Mouse (Mus musculus) intestine, embryonic 16.5 days (tissue): Measurements from ENCODE around the gene Hcn2. TPM values are rescaled to one million over a fixed set of nuclear protein-coding genes. Genes with fewer than 3 reads are reported as not detected.
A peak's percentile ranks its signal among the peaks of the same experiment; 100 is the strongest.

Experiments
- ATAC-seq: fragments of 200-750 bp; cut with Nextera tagmentation; 2 replicates; pipeline ENCODE4 v1.8.0; 2017; ENCODE audit warnings: moderate TSS enrichment, moderate library complexity
- H3K27ac ChIP-seq: fragments of 300-500 bp; sonication (generic); 2 replicates; pipeline ENCODE4 v1.5.1; 2014; ENCODE audit warnings: mild to moderate bottlenecking, low read length
- H3K27me3 ChIP-seq: fragments of 300-500 bp; sonication (generic); replicated peaks from 2 replicates; pipeline ENCODE4 v1.6.1; 2014; ENCODE audit warnings: low read length, control low read depth, mixed read lengths; ENCODE audit not compliant: control insufficient read depth, insufficient read depth
- H3K36me3 ChIP-seq: fragments of 300-500 bp; sonication (generic); 2 replicates; pipeline ENCODE4 v1.6.1; 2014; ENCODE audit warnings: low read length, control low read depth; ENCODE audit not compliant: control insufficient read depth, insufficient read depth
- H3K4me1 ChIP-seq: fragments of 300-500 bp; sonication (generic); 2 replicates; pipeline ENCODE4 v1.6.1; 2014; ENCODE audit warnings: low read length, control low read depth, mixed read lengths; ENCODE audit not compliant: control insufficient read depth, insufficient read depth
- H3K4me2 ChIP-seq: fragments of 300-500 bp; sonication (generic); 2 replicates; pipeline ENCODE4 v1.6.1; 2014; ENCODE audit warnings: low read depth, low read length, control low read depth
- H3K4me3 ChIP-seq: fragments of 300-500 bp; sonication (generic); 2 replicates; pipeline ENCODE4 v1.5.1; 2014; ENCODE audit warnings: mild to moderate bottlenecking, low read length
- H3K9ac ChIP-seq: fragments of 300-500 bp; sonication (generic); 2 replicates; pipeline ENCODE4 v1.6.1; 2014; ENCODE audit warnings: low read depth, low read length
- H3K9me3 ChIP-seq: fragments of 300-500 bp; sonication (generic); 2 replicates; pipeline ENCODE4 v1.6.1; 2016; ENCODE audit warnings: low read length, control low read depth; ENCODE audit not compliant: control insufficient read depth
- WGBS: fragments of 180-500 bp; shearing (Covaris S2); extraction: QIAGEN DNeasy Blood & Tissue Kit; methylation state at CpG from one replicate; pipeline ENCODE4 v1.1.7; 2014; 5-methylcytosine and 5-hydroxymethylcytosine counted together
- polyA plus RNA-seq: library from polyadenylated mRNA; unstranded; fragments of >200 nt; fragmentation: Nextera tagmentation; extraction: Ambion mirVana; gene quantifications from 2 replicates; pipeline ENCODE4 v1.2.1, GENCODE M21; 2015

Hcn2 gene
- polyA plus RNA-seq, 1 experiment from 2014 or later: not detected

- 68% methylated on average over 4 of the region's 4 CpGs for WGBS
- ATAC-seq: no peak
- Histone ChIP-seq H3K27ac (no peak overlapping the region), H3K4me1 (peaks cover 13% of the 10 kb centered on the region), H3K9ac (no peak overlapping the region), H3K9me3 (no peaks in the 10 kb centered on the region), H3K4me3 (no peak overlapping the region), H3K36me3 (peaks cover 13% of the 10 kb centered on the region; the same call in 1 of the 2 replicates), H3K4me2 (no peak overlapping the region), H3K27me3 (peaks cover 40% of the 10 kb centered on the region)
These were observed 1.4 kb upstream of the Hcn2 start for GRCm38 (mm10) chr10:79714996-79715395.

- Histone ChIP-seq H3K27ac (no peak overlapping the region), H3K36me3 (peaks cover 3% of the 10 kb centered on the region; the same call in 1 of the 2 replicates), H3K9me3 (no peaks in the 10 kb centered on the region), H3K4me1 (peaks cover 13% of the 10 kb centered on the region), H3K4me2 (peak overlapping the region; percentile 95), H3K4me3 (peak overlapping the region; percentile 67), H3K27me3 (peaks cover 40% of the 10 kb centered on the region), H3K9ac (peak overlapping the region; percentile 63)
- under 1% methylated on average over 41 of the region's 44 CpGs for WGBS
- peak; percentile 41 for ATAC-seq
These were observed 538 bp downstream of the Hcn2 start for GRCm38 (mm10) chr10:79716988-79717355.

- peak overlapping the region; percentile 67; the same call in 1 of the 2 replicates for H3K4me3 ChIP-seq
- no peaks in the 10 kb centered on the region for H3K36me3 ChIP-seq
- no peaks in the 10 kb centered on the region for H3K9me3 ChIP-seq
- H3K9ac ChIP-seq: no peak overlapping the region
- H3K4me1 ChIP-seq: peaks cover 13% of the 10 kb centered on the region
- ATAC-seq: no peak
- H3K27ac ChIP-seq: no peak overlapping the region
- H3K27me3 ChIP-seq: peaks cover 40% of the 10 kb centered on the region
- H3K4me2 ChIP-seq: peak overlapping the region; percentile 95
- WGBS: 2% methylated on average over 43 of the region's 43 CpGs
These were observed 1.4 kb downstream of the Hcn2 start for GRCm38 (mm10) chr10:79717640-79718357.

- no peak overlapping the region for H3K4me2 ChIP-seq
- H3K4me3 ChIP-seq: no peak overlapping the region
- H3K4me1 ChIP-seq: peaks cover 13% of the 10 kb centered on the region
- no peak overlapping the region for H3K27ac ChIP-seq
- WGBS: 66% methylated on average over 5 of the region's 5 CpGs
- H3K9ac ChIP-seq: no peak overlapping the region
- no peak for ATAC-seq
- H3K36me3 ChIP-seq: no peaks in the 10 kb centered on the region
- H3K27me3 ChIP-seq: peaks cover 26% of the 10 kb centered on the region
- H3K9me3 ChIP-seq: no peaks in the 10 kb centered on the region
These were observed 4.7 kb downstream of the Hcn2 start for GRCm38 (mm10) chr10:79721089-79721488.

GRCm38 (mm10) chr10:79723047-79723446 lies 6.6 kb downstream of the Hcn2 start:
- Histone ChIP-seq H3K4me1 (no peaks in the 10 kb centered on the region), H3K4me3 (no peak overlapping the region), H3K9ac (no peak overlapping the region), H3K27me3 (peaks cover 8% of the 10 kb centered on the region), H3K36me3 (no peaks in the 10 kb centered on the region), H3K4me2 (no peak overlapping the region), H3K27ac (no peak overlapping the region), H3K9me3 (no peaks in the 10 kb centered on the region)
- 66% methylated on average over 6 of the region's 6 CpGs for WGBS
- no peak for ATAC-seq

- H3K9ac ChIP-seq: no peak overlapping the region
- no peak overlapping the region for H3K4me3 ChIP-seq
- H3K27me3 ChIP-seq: peaks cover 3% of the 10 kb centered on the region; the same call in 1 of the 2 replicates
- H3K27ac ChIP-seq: no peak overlapping the region
- H3K4me1 ChIP-seq: no peaks in the 10 kb centered on the region
- no peaks in the 10 kb centered on the region for H3K9me3 ChIP-seq
- 74% methylated on average over 7 of the region's 7 CpGs for WGBS
- H3K36me3 ChIP-seq: no peaks in the 10 kb centered on the region
- no peak overlapping the region for H3K4me2 ChIP-seq
- ATAC-seq: no peak
These were observed 7.3 kb downstream of the Hcn2 start for GRCm38 (mm10) chr10:79723692-79724091.

GRCm38 (mm10) chr10:79726090-79726489 lies 9.7 kb downstream of the Hcn2 start:
- no peak overlapping the region for H3K27ac ChIP-seq
- 32% methylated on average over 11 of the region's 11 CpGs for whole genome bisulfite sequencing
- H3K36me3 ChIP-seq: no peaks in the 10 kb centered on the region
- no peak overlapping the region for H3K4me2 ChIP-seq
- no peak for ATAC-seq
- no peak overlapping the region for H3K4me3 ChIP-seq
- no peak overlapping the region for H3K9ac ChIP-seq
- no peaks in the 10 kb centered on the region for H3K4me1 ChIP-seq
- no peaks in the 10 kb centered on the region for H3K27me3 ChIP-seq
- no peaks in the 10 kb centered on the region for H3K9me3 ChIP-seq

- Histone ChIP-seq H3K36me3 (0 out of 2 replicates have a peak, but pooled peaks cover under 1% of the 10 kb centered on the region), H3K27ac (no peak overlapping the region), H3K4me2 (no peak overlapping the region), H3K4me1 (no peaks in the 10 kb centered on the region), H3K9ac (no peak overlapping the region), H3K9me3 (no peaks in the 10 kb centered on the region), H3K27me3 (no peaks in the 10 kb centered on the region), H3K4me3 (no peak overlapping the region)
- no peak for ATAC-seq
- 70% methylated on average over 28 of the region's 28 CpGs for WGBS
These were observed 12.2 kb downstream of the Hcn2 start for GRCm38 (mm10) chr10:79728323-79729249.

GRCm38 (mm10) chr10:79729357-79729965 lies 13.0 kb downstream of the Hcn2 start:
- 78% methylated on average over 13 of the region's 13 CpGs for WGBS
- no peaks in the 10 kb centered on the region for H3K27me3 ChIP-seq

More at GRCm38 (mm10) chr10:79729357-79729965, 13.0 kb downstream of the Hcn2 start:
- no peaks in the 10 kb centered on the region for H3K4me1 ChIP-seq
- H3K4me2 ChIP-seq: no peak overlapping the region
- peaks cover 6% of the 10 kb centered on the region for H3K9me3 ChIP-seq
- H3K4me3 ChIP-seq: no peak overlapping the region
- H3K36me3 ChIP-seq: peaks cover 8% of the 10 kb centered on the region
- H3K9ac ChIP-seq: no peak overlapping the region
- no peak for ATAC-seq
- no peak overlapping the region for H3K27ac ChIP-seq
